Mouse (Mus musculus): ENCODE measurements around the gene Ptgs1. TPM values are rescaled to one million over a fixed set of nuclear protein-coding genes. Genes with fewer than 3 reads are reported as not detected.

The Ptgs1 gene
- polyA plus RNA-seq, 1 experiment from 2014 or later = 5.8 TPM

DNA sequence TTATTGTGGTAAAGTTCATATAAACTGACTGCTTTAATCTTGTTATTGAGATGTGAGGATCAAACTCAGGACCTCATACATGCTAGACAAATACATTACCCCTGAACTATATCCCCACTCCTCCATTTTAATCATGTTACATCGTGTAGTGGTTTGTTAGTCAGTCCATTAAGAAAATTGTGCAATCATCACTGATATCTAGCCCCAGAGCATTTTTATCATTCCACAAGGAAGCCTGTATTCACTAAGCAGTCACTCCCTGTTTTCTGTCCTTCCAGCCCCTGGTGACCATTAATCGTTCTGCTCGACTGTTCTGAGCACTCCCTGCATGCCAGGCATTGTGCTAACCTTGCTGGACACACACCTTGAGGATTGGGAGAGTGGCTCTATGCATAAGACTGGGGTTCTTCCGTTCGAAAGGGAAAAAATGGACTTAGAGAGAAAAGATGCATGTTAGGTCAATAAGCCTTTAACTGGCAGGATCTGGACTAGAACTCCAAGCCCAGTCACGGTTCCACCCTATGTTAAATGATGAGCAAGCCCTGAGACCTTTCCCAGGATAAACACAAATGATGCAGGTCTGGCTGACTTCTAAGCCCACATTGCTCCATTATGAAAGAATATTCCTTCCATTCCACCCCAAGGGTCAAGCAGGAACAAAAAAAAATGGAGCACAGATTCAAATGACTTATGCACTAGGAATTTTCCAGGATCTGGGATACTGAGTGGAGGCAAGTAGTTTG, 29.7 kb downstream of the Ptgs1 start:
- no peak overlapping the region for H3K4me3 ChIP-seq
- no peak overlapping the region for H3K9ac ChIP-seq
- 79% methylated on average over 6 of the region's 6 CpGs for WGBS
- H3K27me3 ChIP-seq = no peaks in the 10 kb centered on the region
- H3K4me2 ChIP-seq = no peak overlapping the region
- no peaks in the 10 kb centered on the region for H3K36me3 ChIP-seq
- no peaks in the 10 kb centered on the region for H3K4me1 ChIP-seq (replicated peaks)
- ATAC-seq (ENCODE audit: low read depth) = no peak
- no peak overlapping the region for H3K27ac ChIP-seq (replicated peaks)
- no peaks in the 10 kb centered on the region for H3K9me3 ChIP-seq

DNA sequence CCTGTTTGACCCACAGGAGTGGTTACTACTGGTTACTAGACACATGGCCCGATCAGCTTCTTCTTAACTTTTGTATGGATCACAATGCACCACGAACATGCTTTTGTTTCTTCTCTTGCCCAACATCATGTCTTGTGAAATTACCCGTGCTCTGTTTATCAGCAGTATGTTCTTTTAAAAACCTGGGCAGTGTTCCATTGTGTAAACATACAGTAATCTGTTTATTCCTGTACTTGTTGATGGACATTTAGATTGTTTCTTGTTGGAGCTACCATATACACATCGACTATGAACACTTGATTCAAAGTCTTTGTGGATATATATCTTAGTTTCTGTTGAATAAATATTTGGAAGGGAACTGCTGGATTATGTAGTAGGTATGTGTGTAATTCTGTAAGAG, 31.8 kb downstream of the Ptgs1 start:
- no peak overlapping the region for H3K4me3 ChIP-seq
- no peaks in the 10 kb centered on the region for H3K9me3 ChIP-seq
- H3K4me2 ChIP-seq = no peak overlapping the region
- ATAC-seq (ENCODE audit: low read depth) = no peak
- no peaks in the 10 kb centered on the region for H3K36me3 ChIP-seq
- H3K9ac ChIP-seq = no peak overlapping the region
- H3K4me1 ChIP-seq (replicated peaks) = no peaks in the 10 kb centered on the region
- WGBS = 82% methylated on average over 4 of the region's 4 CpGs
- H3K27ac ChIP-seq (replicated peaks) = no peak overlapping the region
- H3K27me3 ChIP-seq = no peaks in the 10 kb centered on the region

DNA sequence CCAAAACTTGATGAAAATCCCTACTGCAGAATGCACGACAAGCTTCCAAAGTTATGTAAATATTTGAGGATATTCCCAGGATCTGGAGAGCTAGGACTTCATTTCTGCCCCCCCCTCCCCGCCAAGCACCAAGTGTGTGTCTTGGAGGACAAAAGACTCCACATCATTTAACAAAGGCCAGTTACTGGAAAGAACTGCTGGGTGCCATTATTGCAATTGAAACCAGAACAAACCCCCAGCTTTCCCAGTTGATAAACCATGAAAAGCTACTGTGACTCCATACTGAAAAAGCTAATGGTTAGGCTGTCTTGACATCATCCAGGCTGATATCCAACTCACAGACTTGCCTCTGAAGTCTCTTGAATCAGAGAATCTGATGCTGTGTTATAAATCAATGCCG, 39.2 kb downstream of the Ptgs1 start:
- Histone ChIP-seq H3K9ac (no peak overlapping the region), H3K27ac (replicated peaks) (no peak overlapping the region), H3K4me2 (no peak overlapping the region), H3K4me1 (replicated peaks) (no peaks in the 10 kb centered on the region), H3K27me3 (no peaks in the 10 kb centered on the region), H3K9me3 (no peaks in the 10 kb centered on the region), H3K36me3 (no peaks in the 10 kb centered on the region), H3K4me3 (no peak overlapping the region)
- no peak for ATAC-seq (ENCODE audit: low read depth)
- WGBS = 47% methylated on average over 3 of the region's 3 CpGs

DNA sequence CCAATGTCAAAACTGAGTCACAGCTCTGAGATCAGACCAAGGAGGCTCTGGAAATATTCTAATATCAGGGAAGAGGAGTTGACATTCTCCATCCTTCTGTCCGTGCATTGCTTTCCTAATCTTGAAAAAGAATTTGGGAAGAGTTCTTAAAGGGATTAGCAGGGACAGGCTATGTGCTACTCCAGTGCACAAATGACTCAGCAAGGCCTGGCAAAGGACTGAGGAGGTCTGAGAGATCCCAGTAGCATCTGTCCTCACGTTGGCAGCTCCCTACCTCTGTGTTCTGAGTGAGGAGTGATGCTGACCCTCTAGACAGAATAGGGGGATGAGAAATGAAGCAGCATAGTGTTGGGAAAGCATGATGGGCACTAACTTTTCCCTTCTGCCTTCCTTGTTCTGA, 40.0 kb downstream of the Ptgs1 start:
- H3K36me3 ChIP-seq = no peaks in the 10 kb centered on the region
- ATAC-seq (ENCODE audit: low read depth) = no peak
- no peaks in the 10 kb centered on the region for H3K4me1 ChIP-seq (replicated peaks)
- H3K9me3 ChIP-seq = no peaks in the 10 kb centered on the region
- no peak overlapping the region for H3K27ac ChIP-seq (replicated peaks)
- no peak overlapping the region for H3K9ac ChIP-seq
- no peak overlapping the region for H3K4me2 ChIP-seq
- WGBS = 54% methylated on average over 2 of the region's 2 CpGs
- no peaks in the 10 kb centered on the region for H3K27me3 ChIP-seq
- no peak overlapping the region for H3K4me3 ChIP-seq

DNA sequence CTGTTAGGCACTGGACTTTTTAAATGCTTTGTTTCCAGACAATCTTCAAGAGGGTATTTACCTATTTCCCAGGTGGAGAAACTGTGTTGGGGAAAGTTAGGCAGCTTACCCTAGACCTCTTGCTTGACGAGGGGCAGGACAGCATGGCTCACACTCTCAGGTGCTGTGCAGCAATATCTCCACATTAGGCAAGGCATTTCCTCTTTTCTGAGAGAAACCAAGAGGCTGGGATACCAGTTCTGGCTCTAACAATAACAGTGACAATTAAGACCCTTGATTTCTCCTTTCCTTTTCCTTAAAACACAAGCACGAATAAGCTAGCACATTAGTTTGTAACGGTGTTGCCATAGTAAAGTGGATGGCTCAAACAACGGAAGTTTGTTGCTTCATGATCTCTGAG, 40.9 kb downstream of the Ptgs1 start:
- 90% methylated on average over 4 of the region's 4 CpGs for WGBS
- Histone ChIP-seq H3K36me3 (no peaks in the 10 kb centered on the region), H3K4me2 (no peak overlapping the region), H3K4me3 (no peak overlapping the region), H3K9ac (no peak overlapping the region), H3K4me1 (replicated peaks) (no peaks in the 10 kb centered on the region), H3K27ac (replicated peaks) (no peak overlapping the region), H3K27me3 (no peaks in the 10 kb centered on the region), H3K9me3 (no peaks in the 10 kb centered on the region)
- ATAC-seq (ENCODE audit: low read depth) = no peak

DNA sequence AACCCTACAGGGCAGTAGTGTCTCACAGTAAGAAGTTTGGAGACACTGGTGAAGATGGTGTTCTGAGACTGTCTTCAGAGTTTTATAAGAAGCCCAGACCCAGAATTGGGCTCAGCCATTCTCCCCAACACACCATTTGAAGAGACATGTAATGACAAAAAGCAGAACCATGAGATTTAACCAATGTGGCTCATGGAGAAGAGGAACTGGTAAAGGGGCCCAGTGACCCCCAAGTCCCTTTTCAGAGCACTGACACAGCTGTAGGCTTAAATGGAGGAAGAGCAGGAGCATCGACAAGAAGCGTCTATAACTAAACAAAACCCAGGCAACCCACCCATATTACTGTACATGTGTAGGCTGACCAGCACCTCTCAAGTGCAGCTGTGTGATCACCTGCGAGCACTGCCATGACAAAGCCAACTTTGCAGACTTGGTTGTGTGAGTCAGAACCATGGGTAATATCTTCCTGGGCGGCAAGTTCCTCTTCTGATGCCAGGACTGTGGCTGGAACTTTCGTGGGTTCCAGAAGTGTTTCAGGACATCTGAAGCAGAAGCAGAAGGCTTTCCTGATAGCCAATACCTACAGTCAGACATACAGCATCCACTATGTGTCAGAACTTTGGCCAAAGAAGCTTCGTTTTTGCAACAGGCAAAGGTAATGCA, 42.2 kb downstream of the Ptgs1 start:
- H3K27ac ChIP-seq (replicated peaks) = no peak overlapping the region
- 87% methylated on average over 6 of the region's 6 CpGs for WGBS
- H3K4me3 ChIP-seq = no peak overlapping the region
- H3K4me2 ChIP-seq = no peak overlapping the region
- no peaks in the 10 kb centered on the region for H3K27me3 ChIP-seq
- H3K9ac ChIP-seq = no peak overlapping the region
- no peaks in the 10 kb centered on the region for H3K4me1 ChIP-seq (replicated peaks)
- H3K36me3 ChIP-seq = no peaks in the 10 kb centered on the region
- no peak for ATAC-seq (ENCODE audit: low read depth)
- H3K9me3 ChIP-seq = no peaks in the 10 kb centered on the region

DNA sequence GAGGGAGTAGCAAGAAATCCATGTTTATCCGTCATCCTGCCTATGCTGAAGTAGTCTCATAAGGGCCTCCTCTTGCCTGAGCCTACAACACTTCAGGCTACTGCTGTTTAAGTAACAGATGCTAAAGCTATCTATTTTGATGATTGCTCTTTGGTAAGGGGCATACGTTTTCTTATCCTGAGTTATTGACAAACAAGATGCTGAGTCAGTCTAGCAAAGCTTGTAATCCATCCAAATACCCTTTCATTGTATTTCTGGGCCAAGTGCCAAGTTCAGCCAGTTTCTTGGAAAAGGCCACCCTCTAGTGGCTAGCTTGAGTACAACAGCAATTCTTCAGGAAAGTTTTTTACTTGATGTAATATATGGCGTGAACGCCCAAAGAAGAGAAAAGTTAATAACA, 46.2 kb downstream of the Ptgs1 start:
- Histone ChIP-seq H3K36me3 (no peaks in the 10 kb centered on the region), H3K4me3 (no peak overlapping the region), H3K9ac (no peak overlapping the region), H3K4me2 (no peak overlapping the region), H3K4me1 (replicated peaks) (no peaks in the 10 kb centered on the region), H3K9me3 (no peaks in the 10 kb centered on the region), H3K27ac (replicated peaks) (no peak overlapping the region), H3K27me3 (no peaks in the 10 kb centered on the region)
- WGBS = 38% methylated on average over 4 of the region's 4 CpGs
- ATAC-seq (ENCODE audit: low read depth) = no peak; the same call in 1 of the 2 replicates

DNA sequence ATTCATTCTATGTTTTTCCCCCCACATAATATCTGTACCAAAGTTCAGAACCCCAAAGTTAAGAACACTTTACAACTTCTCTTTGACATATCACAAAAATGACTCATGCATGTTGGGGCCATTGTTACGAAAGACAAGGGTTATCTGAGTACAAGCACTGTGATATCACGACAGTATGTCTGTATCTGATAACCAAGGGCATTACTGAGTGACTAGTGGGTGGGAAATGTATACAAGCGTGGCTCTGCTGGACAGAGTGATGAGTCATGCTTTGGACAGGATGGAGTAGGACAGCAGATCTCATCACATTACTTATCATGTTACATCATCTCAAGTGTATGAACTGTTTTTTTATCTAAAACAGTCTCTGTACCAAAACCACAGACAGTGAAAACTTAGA, 48.5 kb downstream of the Ptgs1 start:
- ATAC-seq (ENCODE audit: low read depth) = no peak
- Histone ChIP-seq H3K9me3 (no peaks in the 10 kb centered on the region), H3K36me3 (no peaks in the 10 kb centered on the region), H3K27me3 (no peaks in the 10 kb centered on the region), H3K4me1 (replicated peaks) (no peaks in the 10 kb centered on the region), H3K4me2 (no peak overlapping the region), H3K9ac (no peak overlapping the region), H3K27ac (replicated peaks) (no peak overlapping the region), H3K4me3 (no peak overlapping the region)
- 68% methylated on average over 3 of the region's 3 CpGs for WGBS

DNA sequence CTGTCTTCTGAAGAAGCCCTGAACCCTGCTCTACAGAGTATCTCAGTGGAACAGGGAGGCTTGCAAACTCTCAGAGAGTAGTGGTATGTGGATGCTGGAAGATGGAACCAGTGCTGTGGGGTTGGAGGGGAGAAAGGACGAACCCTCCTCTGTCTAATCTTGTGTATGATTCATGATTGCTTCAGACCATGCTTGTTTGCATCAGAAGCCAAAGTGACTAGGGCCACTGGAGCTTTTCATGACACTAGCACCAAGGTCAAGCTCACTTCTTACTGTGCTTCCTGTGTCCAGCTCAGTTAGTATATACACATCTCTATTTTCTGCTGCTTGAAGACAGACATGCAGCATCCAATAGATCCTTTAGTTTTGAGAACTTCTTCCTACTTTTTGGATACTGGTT, 50.9 kb downstream of the Ptgs1 start:
- Histone ChIP-seq H3K4me2 (no peak overlapping the region), H3K9me3 (no peaks in the 10 kb centered on the region), H3K9ac (no peak overlapping the region), H3K4me1 (replicated peaks) (no peaks in the 10 kb centered on the region), H3K27me3 (no peaks in the 10 kb centered on the region), H3K27ac (replicated peaks) (no peak overlapping the region), H3K4me3 (no peak overlapping the region), H3K36me3 (no peaks in the 10 kb centered on the region)
- WGBS = 86% methylated on average over 1 of the region's 1 CpGs
- no peak for ATAC-seq (ENCODE audit: low read depth)

DNA sequence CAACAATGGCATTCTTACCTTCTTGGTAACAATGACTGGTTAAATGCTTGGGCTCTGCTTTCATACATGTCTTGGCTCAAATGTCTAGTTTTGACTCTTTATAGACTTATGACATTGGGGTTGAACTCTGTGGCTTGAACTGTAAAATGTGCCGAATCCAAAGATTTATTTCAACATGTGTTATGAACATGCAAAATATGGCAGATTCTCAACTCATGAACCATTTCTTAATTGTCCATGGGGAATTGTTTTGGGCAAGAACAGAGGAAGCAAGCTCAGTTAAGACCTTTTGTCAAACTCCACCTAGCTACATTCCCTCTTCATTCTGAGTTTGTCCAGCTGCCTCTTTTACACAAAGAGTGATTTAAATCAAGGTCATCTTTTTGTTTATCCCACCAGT, 52.1 kb downstream of the Ptgs1 start:
- no peaks in the 10 kb centered on the region for H3K4me1 ChIP-seq (replicated peaks)
- no peak overlapping the region for H3K9ac ChIP-seq
- H3K27ac ChIP-seq (replicated peaks) = no peak overlapping the region
- no peak for ATAC-seq (ENCODE audit: low read depth)
- H3K36me3 ChIP-seq = no peaks in the 10 kb centered on the region
- H3K4me2 ChIP-seq = no peak overlapping the region
- WGBS = 100% methylated on average over 1 of the region's 1 CpGs
- H3K9me3 ChIP-seq = no peaks in the 10 kb centered on the region
- H3K4me3 ChIP-seq = no peak overlapping the region
- H3K27me3 ChIP-seq = no peaks in the 10 kb centered on the region
